Mouse (Mus musculus): ENCODE results near the gene Itfg1.
A peak's percentile ranks its signal among the peaks of the same experiment; 100 is the strongest.
"Not testable (repeated sequence)": the region's sequence is repeated elsewhere in the genome, so short reads cannot be mapped to it uniquely, and the experiment has no call there.

Itfg1 gene

DNA sequence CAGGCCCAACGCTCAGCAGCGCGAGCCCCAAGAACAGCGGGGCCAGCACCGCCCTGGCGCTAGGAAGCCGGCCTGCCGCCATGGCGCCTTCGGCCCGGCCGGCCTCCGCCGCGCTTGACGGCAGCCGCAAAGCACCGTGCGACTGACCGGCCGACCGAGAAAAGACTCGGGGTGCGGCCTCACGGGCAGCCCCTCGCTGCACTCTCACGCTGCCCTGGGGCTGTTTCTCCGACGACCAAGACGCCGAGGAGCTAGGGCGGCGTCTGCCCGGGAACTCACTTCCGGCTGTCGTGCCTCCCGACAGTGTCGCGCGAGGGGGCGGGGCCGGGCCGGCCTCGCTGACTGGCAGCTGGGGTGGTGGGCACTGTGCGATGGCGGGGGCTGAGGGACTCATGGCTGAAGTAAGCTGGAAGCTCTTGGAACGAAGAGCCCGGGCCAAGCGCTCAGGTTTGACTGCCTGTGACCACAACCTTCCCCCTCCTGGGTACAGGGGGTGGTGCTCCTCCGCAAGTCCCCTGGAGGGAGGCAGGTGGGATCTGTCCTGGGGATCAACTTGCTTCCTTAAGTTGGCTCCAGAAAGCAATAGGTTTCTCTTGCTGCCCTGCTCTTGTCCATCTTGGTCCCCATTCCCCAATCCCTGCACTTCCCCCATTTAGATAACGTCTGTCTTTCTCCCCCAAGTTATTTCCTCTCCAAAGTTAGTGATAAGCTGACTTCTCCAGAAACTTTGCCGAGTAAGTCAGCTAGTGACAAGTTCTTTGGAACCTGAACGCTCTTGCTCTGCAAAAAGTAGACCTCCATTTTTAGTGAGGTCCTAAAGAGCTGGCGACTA is at the start of gene Itfg1, which contains the start of gene Phkb:
Itfg1 (minus strand) TSS at position 265 of the 832 bp plus-strand sequence.
Phkb (plus strand) TSS at position 303 of the 832 bp plus-strand sequence.
- DNase-seq = peak; percentile 84 to 89

- DNase-seq = no peak
Measured at GRCm38 (mm10) chr8:85884811-85885210, 44.1 kb upstream of the Itfg1 start.

DNA sequence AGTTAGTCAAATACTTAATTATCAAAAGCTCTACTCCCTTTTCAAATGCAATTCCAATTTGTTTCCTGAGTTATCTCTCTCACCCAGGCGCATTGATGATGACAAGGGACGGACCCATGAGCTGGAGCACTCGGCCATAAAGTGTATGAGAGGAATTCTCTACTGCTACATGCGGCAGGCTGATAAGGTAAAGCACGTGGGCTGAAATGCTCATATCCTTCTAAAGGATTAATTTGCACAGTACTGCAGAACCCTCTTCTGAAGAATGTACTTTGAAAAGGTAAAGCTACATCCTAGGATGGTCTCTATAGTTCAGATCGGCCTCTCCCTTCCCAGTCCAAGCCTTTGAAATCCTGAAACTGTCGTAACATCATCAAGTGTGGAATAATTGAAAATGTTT is 38.9 kb upstream of the Itfg1 start:
- DNase-seq = no peak

- DNase-seq = peak; percentile 33 to 62
Measured at GRCm38 (mm10) chr8:85877976-85878375, 37.3 kb upstream of the Itfg1 start.

DNA sequence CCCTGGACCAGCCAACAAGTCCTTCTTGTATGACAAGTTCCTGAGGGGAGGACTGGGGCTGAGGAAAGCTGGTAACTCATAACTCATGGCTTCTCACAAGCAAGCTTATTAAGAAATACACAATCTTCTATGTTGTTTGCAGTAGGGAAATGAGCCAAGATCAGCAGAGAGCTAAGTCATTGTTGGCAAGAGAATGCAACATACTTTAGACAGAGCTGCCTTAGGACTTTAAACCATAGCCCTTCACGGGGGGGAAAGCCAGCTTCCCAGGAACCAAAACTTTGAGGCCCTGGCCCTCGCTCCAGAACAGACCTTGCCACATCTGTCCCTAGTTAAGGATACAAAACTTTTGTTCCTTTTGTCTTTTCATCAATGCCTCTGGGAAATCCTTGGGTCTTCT is 30.9 kb upstream of the Itfg1 start:
- peak; percentile 66 to 72 for DNase-seq

- DNase-seq = no peak
Measured at GRCm38 (mm10) chr8:85862381-85862780, 21.7 kb upstream of the Itfg1 start.

DNA sequence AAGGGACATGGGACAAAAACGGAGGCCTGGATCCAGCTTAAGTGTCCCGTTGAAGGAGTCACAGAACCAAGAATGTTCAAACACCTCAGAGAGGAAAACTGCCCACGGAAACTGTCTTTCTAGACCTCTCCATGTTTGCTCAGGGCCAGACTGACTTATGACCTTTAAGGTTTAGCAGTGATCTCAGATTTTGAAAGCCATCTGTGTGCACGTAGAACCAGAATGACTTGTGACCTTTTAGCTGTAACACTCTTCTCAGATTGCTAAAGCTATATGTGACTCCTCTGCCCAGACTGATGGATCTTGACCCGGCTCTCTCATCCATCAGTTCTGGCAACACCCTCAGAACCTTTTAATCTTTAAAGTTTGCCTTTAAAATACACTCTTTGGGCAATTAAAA is 19.9 kb upstream of the Itfg1 start:
- DNase-seq = no peak

GRCm38 (mm10) chr8:85857227-85857896 is 16.6 kb upstream of the Itfg1 start:
- not testable (repeated sequence) for DNase-seq

DNA sequence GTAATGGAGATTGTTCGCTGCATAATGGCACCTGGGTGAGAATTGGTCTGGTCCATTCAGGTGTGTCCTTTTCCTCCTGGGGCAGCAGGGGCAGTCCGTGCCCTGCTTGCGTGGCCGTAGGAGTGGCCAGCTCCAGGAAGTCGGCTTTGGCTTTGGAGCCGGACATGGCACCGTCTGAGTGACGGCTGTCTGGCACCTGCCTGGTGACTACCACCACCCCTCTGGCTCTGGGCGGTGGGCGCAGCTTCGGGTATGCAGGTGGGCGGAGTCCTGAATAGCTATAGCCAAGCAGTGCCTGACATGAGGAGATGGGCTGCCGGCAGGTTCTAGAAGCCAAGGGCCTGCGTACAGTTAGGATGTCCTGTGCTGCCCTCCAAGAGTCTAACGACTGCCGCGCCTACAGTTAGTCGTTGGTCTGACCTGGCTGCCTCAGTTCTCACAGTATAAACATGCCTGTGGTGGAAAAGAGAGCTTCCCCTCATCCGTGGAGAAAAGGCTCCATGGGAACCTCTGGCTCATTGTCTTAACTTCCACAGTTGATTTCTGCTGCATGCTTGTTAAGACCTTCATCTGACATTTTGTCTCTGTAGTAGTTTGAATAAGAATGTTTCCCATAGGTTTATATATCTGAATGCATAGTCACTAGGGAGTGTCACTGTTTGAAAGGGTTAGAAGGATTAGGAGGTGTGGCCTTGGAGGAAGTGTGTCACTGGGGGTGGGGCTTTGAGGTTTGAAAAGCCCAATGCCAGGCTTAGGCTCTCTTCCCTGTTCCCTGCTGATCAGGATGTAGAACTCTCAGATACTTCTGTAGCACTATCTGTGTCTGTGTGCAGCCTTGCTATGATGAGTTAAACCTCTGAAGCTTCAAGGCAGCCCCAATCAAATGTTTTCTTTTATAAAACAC is 13.8 kb upstream of the Itfg1 start:
- no peak for DNase-seq

- DNase-seq = no peak
Measured at GRCm38 (mm10) chr8:85845887-85846286, 5.2 kb upstream of the Itfg1 start.

DNA sequence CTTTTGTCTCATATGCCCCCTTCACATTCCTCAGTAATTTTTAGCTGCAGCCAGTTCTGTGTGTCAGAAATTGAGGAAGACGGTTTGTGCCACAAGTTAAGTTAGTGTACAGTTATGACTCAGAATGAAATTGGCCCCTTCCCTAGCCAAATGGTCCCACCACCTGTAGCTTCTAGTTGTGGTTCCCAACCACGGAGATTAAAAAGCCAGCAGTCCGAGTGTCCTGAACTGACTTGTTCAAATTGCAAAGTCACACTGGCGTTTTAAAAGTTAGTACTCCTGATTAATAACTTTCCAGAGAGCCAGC is 721 bp upstream of the Itfg1 start:
- DNase-seq = peak; percentile 7 to 8

GRCm38 (mm10) chr8:85839916-85840656 is 635 bp downstream of the Itfg1 start:
- DNase-seq = peak in 1 of 2 experiments; percentile 4

DNA sequence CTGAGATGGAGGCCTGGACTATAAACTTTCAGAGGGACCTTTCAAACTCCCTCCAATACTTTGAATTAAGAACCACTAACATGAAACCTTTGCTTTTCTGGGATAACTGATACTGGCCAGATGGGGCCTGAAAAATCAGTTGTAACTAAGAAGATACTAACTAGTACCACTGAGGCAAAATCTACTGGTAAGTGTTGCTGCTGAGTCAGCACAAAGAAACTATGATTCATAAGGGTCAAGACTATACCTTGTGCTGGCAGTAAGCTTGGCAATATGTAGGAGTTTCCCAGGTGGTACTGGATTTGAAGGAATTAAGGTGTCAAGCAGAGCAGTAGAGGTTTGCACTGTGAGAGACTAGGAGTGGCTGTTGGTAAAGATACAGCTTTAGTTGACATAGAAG is 27.1 kb downstream of the Itfg1 start:
- no peak for DNase-seq

GRCm38 (mm10) chr8:85801408-85801807 is 39.3 kb downstream of the Itfg1 start:
- DNase-seq = no peak

- DNase-seq = no peak
Measured at GRCm38 (mm10) chr8:85800164-85800563, 40.6 kb downstream of the Itfg1 start.

DNA sequence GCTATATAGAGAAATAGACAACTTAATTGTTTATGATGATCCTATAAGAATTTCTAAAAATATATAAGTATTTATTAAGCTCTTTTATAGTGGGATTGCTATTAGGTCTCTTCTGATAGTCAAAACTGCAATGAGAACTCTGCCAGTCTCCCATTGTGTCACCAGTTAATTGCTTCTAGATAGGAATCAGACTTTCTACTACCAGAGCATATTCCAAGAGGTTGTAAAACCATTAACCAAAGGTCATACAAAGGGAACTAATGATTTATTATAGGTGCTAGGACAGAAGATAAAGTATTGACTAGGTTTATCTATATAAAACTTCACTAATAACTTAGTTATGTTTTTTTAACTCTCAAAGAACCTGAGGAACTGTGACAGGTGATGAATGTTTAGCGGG is 44.3 kb downstream of the Itfg1 start:
- not testable (repeated sequence) for DNase-seq

DNA sequence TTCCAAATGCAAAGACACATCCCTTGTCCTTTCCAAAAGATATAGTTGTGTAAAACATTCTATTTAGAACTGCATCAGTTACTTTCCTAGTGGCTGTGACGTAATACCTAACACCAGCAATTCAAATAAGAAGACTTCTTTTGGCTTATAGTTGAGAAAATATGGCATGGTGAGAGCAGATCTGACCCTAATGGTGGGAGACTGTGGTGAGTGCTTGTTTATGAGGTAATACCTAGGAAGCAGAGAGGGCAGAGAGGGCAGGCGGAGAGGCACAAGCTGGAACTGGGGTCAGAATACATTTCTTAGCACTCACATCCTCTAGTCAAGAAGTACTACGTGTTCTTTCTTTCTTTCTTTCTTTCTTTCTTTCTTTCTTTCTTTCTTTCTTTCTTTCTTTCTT is 52.4 kb downstream of the Itfg1 start:
- no peak for DNase-seq

GRCm38 (mm10) chr8:85787909-85788308 is 52.8 kb downstream of the Itfg1 start:
- DNase-seq = no peak

DNA sequence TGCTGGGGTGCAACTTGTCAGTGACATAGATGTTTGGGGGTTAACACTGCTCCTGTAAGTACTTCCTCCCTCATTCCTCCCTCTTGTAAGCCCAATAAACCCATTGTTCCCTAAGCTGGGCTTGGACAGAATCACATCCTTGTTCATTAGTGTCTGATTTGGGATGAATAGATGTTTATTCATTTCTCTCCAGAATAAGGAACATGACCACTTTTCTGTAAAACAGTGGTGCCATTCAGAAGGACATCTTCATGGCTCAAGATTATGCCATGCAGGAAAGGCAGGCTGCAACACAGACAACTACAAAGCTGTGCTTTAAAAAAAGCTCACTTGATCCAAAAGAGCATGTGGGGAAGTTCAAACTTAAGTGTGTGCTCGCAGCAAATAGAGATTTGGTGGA is 55.2 kb downstream of the Itfg1 start:
- no peak for DNase-seq

DNA sequence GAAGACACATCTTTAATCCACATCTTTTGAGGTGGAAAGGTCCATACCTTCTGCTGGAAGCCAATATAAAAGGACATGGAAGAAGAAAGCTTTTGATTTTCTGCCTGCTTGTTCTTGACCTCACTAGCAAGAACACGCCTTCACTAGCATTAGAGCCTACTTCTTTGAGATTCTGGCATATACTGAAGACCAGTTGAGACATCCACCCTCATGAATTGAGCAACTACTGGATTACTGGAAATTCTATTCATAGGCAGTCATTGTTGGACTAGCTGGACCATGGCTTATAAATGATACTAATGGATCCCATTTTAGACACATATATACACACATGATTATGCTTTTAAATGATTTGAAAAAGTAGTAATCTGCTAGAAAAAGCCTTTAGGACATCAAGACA is 56.9 kb downstream of the Itfg1 start:
- DNase-seq = no peak

DNA sequence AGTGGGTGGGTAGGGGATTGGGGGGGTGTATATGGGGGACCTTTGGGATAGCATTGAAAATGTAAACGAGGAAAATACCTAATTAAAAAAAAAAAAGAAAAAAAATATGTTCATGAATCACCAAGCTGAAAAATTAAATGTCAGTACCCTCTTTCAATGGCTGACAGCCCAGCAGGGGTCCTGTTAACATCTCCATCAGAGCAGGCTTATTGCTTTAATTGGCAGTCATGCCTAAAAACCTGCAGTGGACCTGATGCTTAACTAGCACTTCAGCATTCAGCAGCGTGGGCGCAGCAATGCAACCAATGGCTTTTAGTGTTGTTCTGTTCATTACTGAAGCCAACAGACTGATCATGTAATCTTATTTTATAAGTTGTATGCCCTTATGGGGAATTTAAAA is 60.6 kb downstream of the Itfg1 start:
- DNase-seq = no peak

GRCm38 (mm10) chr8:85745053-85745452 is 95.7 kb downstream of the Itfg1 start:
- no peak for DNase-seq

DNA sequence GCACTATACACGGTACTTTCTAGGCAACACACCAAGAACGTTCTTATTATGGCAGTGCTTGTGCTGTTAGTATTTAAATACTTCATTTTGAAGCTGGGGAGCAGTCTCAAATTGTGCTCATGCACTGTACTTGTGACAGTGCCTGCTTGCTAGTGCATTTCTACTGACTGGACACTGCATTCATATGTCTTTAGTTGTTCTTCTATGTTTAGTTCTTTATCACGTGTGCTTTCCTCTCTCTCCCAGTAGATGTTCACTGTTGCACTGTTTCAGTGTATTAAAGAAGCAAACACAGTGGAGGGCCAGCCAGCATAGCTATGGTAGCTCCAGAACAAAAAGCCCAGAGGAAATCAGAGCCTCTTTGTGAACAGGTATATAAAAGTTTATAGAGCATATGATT is 110.2 kb downstream of the Itfg1 start:
- no peak for DNase-seq

Measured in kidney, adult 8-10 months (tissue).